Mouse (Mus musculus): ENCODE results near the gene Bloc1s4.

GRCm38 (mm10) chr5:36750119-36751078 lies 1.9 kb upstream of the Bloc1s4 start:
- TF ChIP-seq CTCF (IDR thresholded peaks at IDR 0.05; ENCODE audit: insufficient read depth, low read depth, low read length): no peak
- no peak for TF ChIP-seq POLR2A (IDR thresholded peaks at IDR 0.05; ENCODE audit: insufficient read depth, low read depth, low read length)

All from olfactory bulb, adult 2 months (tissue).